Mouse (Mus musculus): ENCODE measurements around the gene Plod3. TPM values are rescaled to one million over a fixed set of nuclear protein-coding genes. Genes with fewer than 3 reads are reported as not detected.

Gene Plod3
- polyA plus RNA-seq, 1 experiment from 2014 or later = 23.1 TPM

DNA sequence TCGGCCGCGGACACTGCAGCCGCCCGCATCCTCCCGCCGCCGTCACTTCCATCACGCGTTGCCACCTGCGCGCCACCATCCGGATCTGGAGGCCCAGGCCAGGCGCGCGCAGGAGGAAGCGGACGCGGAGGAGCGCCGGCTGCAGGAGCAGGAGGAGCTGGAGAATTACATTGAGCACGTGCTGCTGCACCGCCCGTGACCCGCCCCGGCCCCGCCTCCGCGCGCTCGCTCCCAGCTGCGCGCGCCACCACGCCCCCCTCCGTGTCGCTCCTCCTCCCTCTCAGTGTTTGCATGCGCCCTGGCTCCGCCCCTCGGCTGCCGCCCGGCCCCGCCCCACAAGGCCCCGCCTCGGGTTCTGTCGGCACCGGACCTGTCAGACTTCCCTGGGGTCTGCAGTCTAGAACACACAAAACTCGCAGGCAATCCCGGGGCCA lies 45.8 kb downstream of the Plod3 start:
- ATAC-seq (ENCODE audit: low FRiP score) = peak; percentile 74
- H3K36me3 ChIP-seq (ENCODE audit: control insufficient read depth, insufficient read depth, low read length) = peaks cover 2% of the 10 kb centered on the region; the same call in 1 of the 2 replicates
- H3K9me3 ChIP-seq (ENCODE audit: control insufficient read depth, low read length) = no peaks in the 10 kb centered on the region
- peaks cover 44% of the 10 kb centered on the region for H3K27me3 ChIP-seq (ENCODE audit: control insufficient read depth, insufficient read depth, low read length)
- H3K9ac ChIP-seq (ENCODE audit: low read length) = peak overlapping the region; percentile 40
- DNase-seq (ENCODE audit: low spot score, missing footprints) = peak; percentile 99
- WGBS = 0% methylated on average over 49 of the region's 49 CpGs
- no peak overlapping the region for H3K27ac ChIP-seq (ENCODE audit: low read depth, low read length)
- H3K4me2 ChIP-seq = peak overlapping the region; percentile 97
- H3K4me1 ChIP-seq (ENCODE audit: control insufficient read depth, insufficient read depth, low read length) = peaks cover 26% of the 10 kb centered on the region
- peak overlapping the region; percentile 43 for H3K4me3 ChIP-seq (ENCODE audit: low read depth, low read length)

DNA sequence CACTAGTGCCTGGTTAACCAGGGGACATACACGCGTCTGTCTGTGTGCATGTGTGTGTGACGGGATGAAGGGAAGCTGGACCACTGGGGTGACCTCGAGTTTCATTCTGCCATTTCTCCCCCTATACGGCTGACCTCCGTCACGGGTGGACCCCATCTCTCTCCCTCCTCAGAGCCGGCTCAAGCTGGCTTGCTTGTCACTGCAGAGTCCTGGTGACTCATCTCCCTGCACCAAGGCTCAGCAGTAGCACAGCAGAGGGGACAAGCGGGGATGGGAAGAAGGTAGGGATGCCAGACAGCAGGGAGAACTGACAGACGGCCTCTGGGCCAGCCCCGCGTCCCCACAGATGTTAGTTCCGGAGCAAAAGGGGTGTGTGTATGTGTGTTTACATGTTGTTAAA lies 49.4 kb downstream of the Plod3 start:
- H3K27ac ChIP-seq (ENCODE audit: low read depth, low read length) = no peak overlapping the region
- DNase-seq (ENCODE audit: low spot score, missing footprints) (no peak), ATAC-seq (ENCODE audit: low FRiP score) (no peak)
- no peak overlapping the region for H3K4me2 ChIP-seq
- no peak overlapping the region for H3K4me3 ChIP-seq (ENCODE audit: low read depth, low read length)
- H3K27me3 ChIP-seq (ENCODE audit: control insufficient read depth, insufficient read depth, low read length) = peaks cover 14% of the 10 kb centered on the region
- H3K36me3 ChIP-seq (ENCODE audit: control insufficient read depth, insufficient read depth, low read length) = peaks cover 11% of the 10 kb centered on the region
- WGBS = 87% methylated on average over 13 of the region's 13 CpGs
- peaks cover 13% of the 10 kb centered on the region for H3K4me1 ChIP-seq (ENCODE audit: control insufficient read depth, insufficient read depth, low read length)
- H3K9me3 ChIP-seq (ENCODE audit: control insufficient read depth, low read length) = no peaks in the 10 kb centered on the region
- no peak overlapping the region for H3K9ac ChIP-seq (ENCODE audit: low read length)

DNA sequence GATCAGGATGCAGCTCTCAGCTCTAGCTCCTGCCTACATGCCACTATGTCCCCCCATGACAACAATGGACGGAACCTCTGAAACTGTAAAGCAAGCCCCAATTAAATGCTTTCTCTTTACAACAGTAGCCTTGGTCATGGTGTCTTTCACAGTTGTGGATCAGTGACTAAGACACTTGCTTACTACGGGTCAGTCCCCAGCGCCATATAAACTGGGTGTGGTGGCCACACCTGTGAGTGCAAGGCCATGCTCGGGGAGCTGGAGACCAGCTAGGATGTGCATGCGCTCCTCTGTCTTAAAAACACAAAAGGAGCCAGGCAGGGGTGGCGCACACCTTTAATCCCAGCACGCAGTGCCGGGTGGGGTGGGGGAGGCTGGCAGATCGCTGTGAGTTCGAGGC lies 52.6 kb downstream of the Plod3 start:
- no peak for DNase-seq (ENCODE audit: low spot score, missing footprints)
- WGBS = 90% methylated on average over 10 of the region's 10 CpGs
- no peak overlapping the region for H3K27ac ChIP-seq (ENCODE audit: low read depth, low read length)
- H3K9ac ChIP-seq (ENCODE audit: low read length) = no peak overlapping the region
- no peaks in the 10 kb centered on the region for H3K4me1 ChIP-seq (ENCODE audit: control insufficient read depth, insufficient read depth, low read length)
- H3K36me3 ChIP-seq (ENCODE audit: control insufficient read depth, insufficient read depth, low read length) = peaks cover 11% of the 10 kb centered on the region
- H3K9me3 ChIP-seq (ENCODE audit: control insufficient read depth, low read length) = no peaks in the 10 kb centered on the region
- ATAC-seq (ENCODE audit: low FRiP score) = no peak
- no peak overlapping the region for H3K4me3 ChIP-seq (ENCODE audit: low read depth, low read length)
- H3K4me2 ChIP-seq = no peak overlapping the region
- no peaks in the 10 kb centered on the region for H3K27me3 ChIP-seq (ENCODE audit: control insufficient read depth, insufficient read depth, low read length)

DNA sequence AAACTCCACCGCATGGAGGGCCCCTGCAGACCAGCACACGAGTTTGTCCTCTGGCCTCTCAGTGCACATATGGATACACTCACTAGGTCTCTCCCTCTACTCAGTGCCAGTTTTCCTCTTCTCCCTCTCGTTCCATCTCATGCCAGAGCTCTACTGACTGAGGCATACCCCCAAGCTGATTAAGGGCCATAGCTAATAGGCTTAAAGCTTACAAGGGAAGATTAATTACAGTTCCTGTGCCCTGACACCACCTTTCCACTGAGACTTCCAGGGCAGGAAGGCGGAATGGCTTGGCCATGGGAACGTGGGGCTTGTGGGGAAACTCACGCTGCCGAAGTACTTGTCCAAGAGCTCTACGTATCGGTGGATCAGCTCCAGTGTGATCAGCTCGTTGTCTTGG lies 54.6 kb downstream of the Plod3 start:
- H3K9ac ChIP-seq (ENCODE audit: low read length) = no peak overlapping the region
- H3K9me3 ChIP-seq (ENCODE audit: control insufficient read depth, low read length) = no peaks in the 10 kb centered on the region
- peaks cover 6% of the 10 kb centered on the region for H3K4me1 ChIP-seq (ENCODE audit: control insufficient read depth, insufficient read depth, low read length)
- ATAC-seq (ENCODE audit: low FRiP score) = no peak
- no peaks in the 10 kb centered on the region for H3K27me3 ChIP-seq (ENCODE audit: control insufficient read depth, insufficient read depth, low read length)
- no peak for DNase-seq (ENCODE audit: low spot score, missing footprints)
- no peak overlapping the region for H3K27ac ChIP-seq (ENCODE audit: low read depth, low read length)
- H3K36me3 ChIP-seq (ENCODE audit: control insufficient read depth, insufficient read depth, low read length) = peaks cover 11% of the 10 kb centered on the region
- 83% methylated on average over 10 of the region's 10 CpGs for WGBS
- H3K4me3 ChIP-seq (ENCODE audit: low read depth, low read length) = no peak overlapping the region
- H3K4me2 ChIP-seq = no peak overlapping the region

- ATAC-seq (ENCODE audit: low FRiP score) (no peak), DNase-seq (ENCODE audit: low spot score, missing footprints) (no peak)
- Histone ChIP-seq H3K27me3 (ENCODE audit: control insufficient read depth, insufficient read depth, low read length) (no peaks in the 10 kb centered on the region), H3K4me3 (ENCODE audit: low read depth, low read length) (no peak overlapping the region), H3K27ac (ENCODE audit: low read depth, low read length) (no peak overlapping the region), H3K4me2 (no peak overlapping the region), H3K36me3 (ENCODE audit: control insufficient read depth, insufficient read depth, low read length) (peaks cover 5% of the 10 kb centered on the region; the same call in 1 of the 2 replicates), H3K9ac (ENCODE audit: low read length) (no peak overlapping the region), H3K4me1 (ENCODE audit: control insufficient read depth, insufficient read depth, low read length) (peaks cover 7% of the 10 kb centered on the region), H3K9me3 (ENCODE audit: control insufficient read depth, low read length) (no peaks in the 10 kb centered on the region)
- 94% methylated on average over 7 of the region's 7 CpGs for WGBS
These were observed 57.2 kb downstream of the Plod3 start for GRCm38 (mm10) chr5:137043997-137044396.

DNA sequence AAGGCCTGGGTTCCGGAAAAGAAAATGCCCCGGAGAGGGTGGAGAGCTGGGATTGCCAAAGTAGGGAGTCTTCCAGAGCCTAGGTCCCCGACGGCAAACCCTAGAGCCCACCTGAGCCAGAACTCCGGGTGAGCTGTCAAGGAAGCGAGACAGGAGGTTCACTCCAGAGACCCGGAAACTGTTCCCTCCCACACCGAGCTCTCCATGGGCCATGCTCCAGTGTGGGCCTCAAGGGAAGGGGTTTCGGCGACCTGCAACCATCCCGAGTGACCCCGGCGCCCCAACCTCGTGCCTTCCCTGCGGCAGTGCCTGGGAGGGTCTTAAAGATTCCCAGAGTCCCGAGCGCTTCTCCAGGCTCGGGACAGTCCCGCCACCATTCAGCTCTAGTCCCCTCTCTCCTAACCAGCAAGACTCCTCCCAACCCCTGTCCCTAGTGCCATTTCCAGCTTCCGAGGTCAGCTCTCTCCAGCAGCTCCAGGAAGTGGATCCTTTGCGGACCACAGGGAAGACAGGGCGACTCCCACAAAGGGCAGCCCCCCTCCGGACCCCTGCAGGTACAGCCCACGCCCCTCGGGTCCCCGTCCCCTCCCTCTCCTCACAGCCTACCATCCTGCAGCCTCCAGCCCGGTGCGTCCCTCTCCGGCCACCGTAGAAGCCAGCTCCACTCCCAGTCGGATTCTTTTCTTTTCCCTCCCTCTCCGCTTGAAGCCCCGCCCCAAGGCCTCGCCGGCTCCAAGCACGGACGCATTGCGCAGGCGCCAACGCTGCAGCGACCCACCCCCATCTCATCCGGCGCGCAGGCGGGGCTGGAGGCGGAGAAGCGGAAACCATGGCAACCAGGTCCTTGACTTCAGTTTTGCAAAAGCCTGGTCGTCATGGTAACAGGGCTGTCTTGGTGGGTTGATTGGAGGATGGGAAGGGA lies 58.8 kb downstream of the Plod3 start, which contains the start of gene Ap1s1:
Gene Ap1s1 (minus strand): TSS at position 734 of the 922 bp plus-strand sequence.
- H3K27ac ChIP-seq (ENCODE audit: low read depth, low read length) = peak within 1 kb of the TSS; percentile 60; the same call in 1 of the 2 replicates
- no peaks in the 10 kb centered on the region for H3K9me3 ChIP-seq (ENCODE audit: control insufficient read depth, low read length)
- H3K4me3 ChIP-seq (ENCODE audit: low read depth, low read length) = peak within 1 kb of the TSS; percentile 50
- DNase-seq (ENCODE audit: low spot score, missing footprints) (peak; percentile 100), ATAC-seq (ENCODE audit: low FRiP score) (peak; percentile 94)
- peak within 1 kb of the TSS; percentile 82 for H3K4me2 ChIP-seq
- 0 out of 2 replicates have a peak, but pooled peaks cover 2% of the 10 kb centered on the region for H3K36me3 ChIP-seq (ENCODE audit: control insufficient read depth, insufficient read depth, low read length)
- WGBS = 1% methylated on average over 47 of the region's 48 CpGs
- H3K4me1 ChIP-seq (ENCODE audit: control insufficient read depth, insufficient read depth, low read length) = peaks cover 7% of the 10 kb centered on the region
- no peaks in the 10 kb centered on the region for H3K27me3 ChIP-seq (ENCODE audit: control insufficient read depth, insufficient read depth, low read length)
- peak within 1 kb of the TSS; percentile 73 for H3K9ac ChIP-seq (ENCODE audit: low read length)

MicroRNAs encoded within 50 kb of the gene (microRNA counts, 519-probe panel; counts per million panel counts)
- microRNA mmu-miR-702 = not detected

Small RNA genes lying within 50 kb of the gene (microRNA-seq; reads per million reads assigned to microRNA genes)
- gene Mir702 = 74.7 reads per million, percentile 49 among the genes with 10 or more reads in this experiment

Other genes with a start within 250 kb of the Plod3 start
- 18.8 and 21.9 TPM in 2 replicates for gene Col26a1, start 103.8 kb upstream of the Plod3 start, polyA plus RNA-seq (2014; fragmentation: Nextera tagmentation; extraction: Ambion mirVana)
- 111 and 114 TPM in 2 replicates for gene Ift22, start 78.9 kb upstream of the Plod3 start, polyA plus RNA-seq (2014; fragmentation: Nextera tagmentation; extraction: Ambion mirVana)
- 320 and 332 TPM in 2 replicates for gene Fis1, start 33.7 kb upstream of the Plod3 start, polyA plus RNA-seq (2014; fragmentation: Nextera tagmentation; extraction: Ambion mirVana)
- gene Cldn15, start 20.4 kb upstream of the Plod3 start, polyA plus RNA-seq (2014; fragmentation: Nextera tagmentation; extraction: Ambion mirVana) = 0.22 and 0.26 TPM in 2 replicates
- gene Znhit1, start 1.0 kb downstream of the Plod3 start, polyA plus RNA-seq (2014; fragmentation: Nextera tagmentation; extraction: Ambion mirVana) = 91.1 and 92.1 TPM in 2 replicates
- 0.40 and 0.59 TPM in 2 replicates for gene Vgf, start 39.4 kb downstream of the Plod3 start, polyA plus RNA-seq (2014; fragmentation: Nextera tagmentation; extraction: Ambion mirVana)
- gene Ap1s1, start 59.1 kb downstream of the Plod3 start, polyA plus RNA-seq (2014; fragmentation: Nextera tagmentation; extraction: Ambion mirVana) = 176 and 192 TPM in 2 replicates
- not detected in 2 replicates for gene Serpine1, start 85.2 kb downstream of the Plod3 start, polyA plus RNA-seq (2014; fragmentation: Nextera tagmentation; extraction: Ambion mirVana)
- 4.5 and 4.8 TPM in 2 replicates for gene Trim56, start 129.2 kb downstream of the Plod3 start, polyA plus RNA-seq (2014; fragmentation: Nextera tagmentation; extraction: Ambion mirVana)
- not detected in 2 replicates for gene Muc3, start 162.3 kb downstream of the Plod3 start, polyA plus RNA-seq (2014; fragmentation: Nextera tagmentation; extraction: Ambion mirVana)
- not detected in 2 replicates for gene Muc3a, start 225.4 kb downstream of the Plod3 start, polyA plus RNA-seq (2014; fragmentation: Nextera tagmentation; extraction: Ambion mirVana)

Data from midbrain, embryonic 11.5 days (tissue).